Mouse (Mus musculus): ENCODE data around the gene Nat9.

The Nat9 gene

GRCm38 (mm10) chr11:115187693-115188092, at the start of gene Nat9:
Gene Nat9 (minus strand): TSS chr11:115187859.
- DNase-seq = no peak

- DNase-seq = no peak
These were observed 48.9 kb upstream of the Nat9 start for GRCm38 (mm10) chr11:115236570-115236969.

- DNase-seq = no peak
These were observed 46.8 kb upstream of the Nat9 start for GRCm38 (mm10) chr11:115234320-115235044.

GRCm38 (mm10) chr11:115233526-115234290, 46.0 kb upstream of the Nat9 start:
- no peak for DNase-seq

DNA sequence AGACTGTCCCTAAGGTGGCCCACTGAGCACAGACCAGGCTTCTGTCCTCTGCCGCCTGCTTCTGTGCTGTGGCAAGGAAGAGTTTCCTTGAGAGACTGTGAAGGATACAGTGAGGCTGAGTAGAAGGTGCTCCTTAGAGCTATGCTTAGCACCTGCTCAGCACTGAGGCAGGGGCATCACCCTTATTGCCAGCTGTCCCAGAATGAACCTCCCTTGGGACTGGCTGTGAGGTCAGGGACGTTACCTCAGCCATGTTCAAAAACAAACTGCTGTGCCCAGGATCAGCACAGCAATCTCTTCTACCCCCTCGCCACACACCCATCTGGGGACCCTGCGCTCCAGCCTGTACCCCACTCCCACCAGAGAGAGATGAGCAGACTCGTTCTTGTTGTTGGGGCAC, 45.2 kb upstream of the Nat9 start:
- no peak for DNase-seq

GRCm38 (mm10) chr11:115231924-115232323, 44.3 kb upstream of the Nat9 start:
- no peak for DNase-seq

DNA sequence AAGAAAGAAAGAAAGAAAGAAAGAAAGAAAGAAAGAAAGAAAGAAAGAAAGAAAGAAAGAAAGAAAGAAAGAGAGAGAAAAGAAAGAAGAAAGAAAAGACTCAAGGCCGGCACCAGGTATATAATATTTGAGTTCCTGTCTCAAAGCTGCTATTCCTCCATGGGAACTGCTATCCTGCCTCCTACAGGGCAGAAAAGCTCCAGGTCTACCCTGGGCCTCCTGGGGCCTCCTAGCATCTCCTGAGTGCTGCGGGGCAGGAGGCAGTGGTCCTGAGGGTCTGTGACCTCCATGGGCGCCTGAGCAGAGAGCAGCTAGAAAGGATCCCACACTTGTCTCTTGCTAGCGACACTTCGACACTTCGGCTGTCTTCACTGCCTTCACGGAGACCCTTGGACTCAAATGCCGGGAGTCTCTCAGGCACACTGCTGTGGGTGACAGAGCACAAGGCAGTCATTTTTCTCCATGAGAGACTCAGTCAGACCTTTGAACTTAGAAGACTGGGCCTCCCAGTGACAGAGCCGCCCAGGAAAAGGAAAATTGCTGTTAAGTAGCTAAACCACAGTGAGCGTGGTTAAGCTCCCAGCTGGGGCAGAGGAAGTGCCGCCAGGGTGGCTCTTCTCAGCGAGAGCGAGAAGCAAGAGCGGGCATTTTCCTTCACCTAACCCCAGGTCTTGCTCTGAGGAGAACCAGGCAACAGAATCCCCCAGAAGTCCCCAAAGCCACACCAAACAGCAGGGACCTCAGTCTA, 43.7 kb upstream of the Nat9 start:
- peak; percentile 82 for DNase-seq

GRCm38 (mm10) chr11:115229021-115229930, 41.6 kb upstream of the Nat9 start:
- DNase-seq = no peak

- DNase-seq = no peak
These were observed 40.8 kb upstream of the Nat9 start for GRCm38 (mm10) chr11:115228430-115228829.

GRCm38 (mm10) chr11:115227640-115228039, 40.0 kb upstream of the Nat9 start:
- DNase-seq = no peak

DNA sequence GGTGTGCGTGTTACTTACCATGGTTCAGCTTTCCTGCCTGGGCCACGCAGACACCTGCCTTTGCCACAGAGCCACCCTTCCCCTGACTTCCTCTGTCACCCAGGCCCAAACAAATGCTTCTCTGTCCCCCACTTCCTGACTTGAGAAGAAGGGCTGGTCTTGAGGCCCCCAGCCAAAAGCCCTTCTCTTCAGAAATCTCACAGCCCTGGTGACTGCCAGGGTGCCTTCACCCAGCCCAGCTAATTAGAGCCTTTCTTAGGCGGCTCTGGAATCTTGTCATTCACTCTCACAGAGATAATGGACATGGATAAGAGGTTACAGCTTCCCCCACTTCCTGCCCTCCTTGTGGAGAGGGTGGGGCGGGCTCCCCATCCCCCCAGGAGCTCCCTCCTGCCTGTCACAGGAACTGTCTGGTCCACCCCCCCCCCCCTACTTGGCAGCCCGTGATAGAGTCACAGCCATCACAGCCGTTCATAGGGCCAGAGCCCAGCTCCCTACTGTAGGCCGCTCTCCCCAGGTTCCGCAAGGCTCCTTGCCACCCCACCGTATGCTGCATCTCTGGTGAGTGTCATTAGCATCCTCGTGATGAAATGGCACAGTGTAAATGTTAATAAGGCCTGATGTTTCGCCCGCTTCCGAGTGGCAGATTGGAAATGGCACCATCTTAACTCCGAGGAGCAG, 39.3 kb upstream of the Nat9 start:
- peak; percentile 65 for DNase-seq

DNA sequence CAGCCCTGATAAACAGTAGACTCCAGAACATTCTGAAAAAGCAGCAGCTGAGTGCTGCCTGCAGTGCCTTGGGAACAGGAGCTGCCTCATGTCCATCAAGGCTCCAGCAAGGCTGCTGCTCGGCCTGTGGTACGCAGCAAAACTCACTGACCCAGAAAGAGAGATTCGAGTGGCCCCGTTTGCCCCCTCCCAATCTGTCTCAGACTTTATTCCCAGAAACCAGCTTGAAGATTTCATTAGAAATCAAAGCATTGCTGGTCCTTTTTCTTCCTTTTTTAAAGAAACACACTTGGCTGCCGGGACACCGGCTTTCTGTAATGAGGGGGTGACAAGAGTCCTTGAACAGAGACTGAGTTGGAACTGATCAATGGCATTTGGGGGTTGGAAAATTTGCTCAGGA, 37.6 kb upstream of the Nat9 start:
- DNase-seq = no peak

DNA sequence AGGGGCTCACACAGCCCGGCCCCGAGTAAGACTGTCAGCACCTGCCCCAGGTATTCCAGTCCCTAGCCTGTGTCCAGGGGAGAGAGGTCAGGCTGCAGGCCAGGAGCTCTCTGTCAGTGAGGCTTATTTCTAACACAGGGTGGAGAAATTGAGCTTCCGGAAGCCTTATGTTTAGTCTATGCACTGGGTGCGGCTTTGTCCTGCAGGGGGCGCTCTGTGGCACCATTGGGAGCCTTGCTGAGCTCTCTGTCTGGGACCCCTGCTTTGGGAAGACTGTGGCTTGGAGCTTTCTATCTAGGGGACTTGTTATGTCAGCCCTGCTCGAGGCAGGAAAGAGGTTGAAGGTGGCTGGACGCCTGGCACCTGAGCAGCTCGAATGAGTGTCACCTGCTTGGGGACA, 37.2 kb upstream of the Nat9 start:
- peak; percentile 83 for DNase-seq

DNA sequence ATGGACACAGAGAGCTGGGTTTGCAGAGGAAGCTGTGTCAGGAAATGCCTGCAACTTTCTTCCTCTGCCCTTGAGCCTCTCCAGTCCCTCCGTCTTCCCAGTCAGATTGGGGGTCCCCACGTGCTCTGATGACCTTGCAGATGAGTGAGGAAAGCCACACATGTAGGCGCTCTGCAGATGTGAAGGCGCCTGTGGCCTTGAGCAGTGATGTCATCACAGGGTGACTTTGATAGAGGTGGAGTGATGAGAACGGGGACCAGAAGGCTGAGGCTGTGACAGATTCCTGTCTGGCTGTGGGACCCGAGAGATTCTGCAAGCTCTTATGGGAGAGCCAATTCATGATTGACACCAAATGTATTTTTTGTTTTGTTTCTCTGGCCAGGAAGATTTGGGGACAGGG, 36.2 kb upstream of the Nat9 start:
- no peak for DNase-seq

GRCm38 (mm10) chr11:115223451-115223850, 35.8 kb upstream of the Nat9 start:
- no peak for DNase-seq

DNA sequence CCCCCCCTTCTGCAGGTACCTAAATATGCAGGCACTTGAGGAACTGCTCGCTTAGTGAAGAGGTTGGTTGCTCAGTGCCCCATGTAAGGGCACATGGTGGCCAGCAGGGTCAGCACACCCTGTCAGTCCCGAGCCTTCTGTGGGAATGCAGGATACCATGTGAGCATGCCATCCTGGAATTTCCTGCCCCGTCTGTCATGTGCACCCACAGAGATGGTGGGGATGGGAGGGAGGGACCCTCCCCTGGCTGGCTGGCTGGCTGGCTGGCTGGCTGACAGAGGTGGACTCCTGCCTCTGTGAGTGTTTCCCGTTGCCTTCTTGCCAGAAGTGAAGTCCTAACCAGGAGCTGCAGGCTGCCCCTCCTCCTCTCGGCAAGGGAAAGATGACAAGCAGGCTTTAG, 34.9 kb upstream of the Nat9 start:
- DNase-seq = no peak

GRCm38 (mm10) chr11:115222077-115222476, 34.4 kb upstream of the Nat9 start:
- no peak for DNase-seq

- DNase-seq = no peak
These were observed 32.0 kb upstream of the Nat9 start for GRCm38 (mm10) chr11:115219685-115220084.

DNA sequence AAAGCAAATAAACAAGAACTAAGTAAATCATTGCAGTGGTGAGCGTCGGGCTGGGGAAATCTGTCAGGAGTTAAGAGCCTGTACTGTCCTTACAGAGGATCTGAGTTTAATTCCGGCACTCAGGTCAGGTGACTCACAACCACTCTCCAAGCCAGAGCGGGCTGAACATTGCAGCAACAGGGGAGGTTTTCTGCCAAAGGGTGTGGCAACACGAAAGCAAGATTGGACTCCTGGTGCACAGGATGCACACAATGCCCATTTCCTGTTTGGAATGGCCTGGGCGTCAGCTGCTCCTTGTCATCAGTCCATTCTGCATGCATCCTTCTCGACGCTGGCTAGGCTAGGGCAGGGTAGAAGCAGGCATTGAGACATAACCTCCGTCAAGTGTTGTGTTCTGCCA, 31.6 kb upstream of the Nat9 start:
- DNase-seq = no peak

GRCm38 (mm10) chr11:115217439-115218410, 30.1 kb upstream of the Nat9 start:
- DNase-seq = no peak

GRCm38 (mm10) chr11:115215123-115215522, 27.5 kb upstream of the Nat9 start:
- DNase-seq = no peak
